Mouse (Mus musculus) hindbrain, postnatal 0 days (tissue): ENCODE measurements around the gene Mn1. TPM values are rescaled to one million over a fixed set of nuclear protein-coding genes. Genes with fewer than 3 reads are reported as not detected.
A peak's percentile ranks its signal among the peaks of the same experiment; 100 is the strongest.

Experiments used
- ATAC-seq: fragments of 200-750 bp; cut with Nextera tagmentation; 2 replicates; pipeline ENCODE4 v1.8.0; 2017; ENCODE audit warnings: mild to moderate bottlenecking, moderate TSS enrichment, moderate library complexity
- DNase-seq: peaks from one replicate; pipeline ENCODE4 v3.0.0-alpha.2; 2015; ENCODE audit warnings: low spot score
- H3K27ac ChIP-seq: fragments of 300-500 bp; sonication (generic); 2 replicates; pipeline ENCODE4 v1.5.1; 2014; ENCODE audit warnings: mild to moderate bottlenecking
- H3K27me3 ChIP-seq: fragments of 300-500 bp; sonication (generic); 2 replicates; pipeline ENCODE4 v1.6.1; 2014; ENCODE audit warnings: low read length, mixed read lengths; ENCODE audit not compliant: insufficient read depth
- H3K36me3 ChIP-seq: fragments of 300-500 bp; sonication (generic); 2 replicates; pipeline ENCODE4 v1.6.1; 2014; ENCODE audit warnings: low read length, mixed read lengths; ENCODE audit not compliant: insufficient read depth
- H3K4me1 ChIP-seq: fragments of 300-500 bp; sonication (generic); 2 replicates; pipeline ENCODE4 v1.6.1; 2014; ENCODE audit warnings: antibody characterized with exemption, low read length, mixed read lengths; ENCODE audit not compliant: insufficient read depth
- H3K4me2 ChIP-seq: fragments of 300-500 bp; sonication (generic); 2 replicates; pipeline ENCODE4 v1.6.1; 2014; ENCODE audit warnings: low read depth, mild to moderate bottlenecking, low read length, moderate library complexity, mixed read lengths
- H3K4me3 ChIP-seq: fragments of 300-500 bp; sonication (generic); 2 replicates; pipeline ENCODE4 v1.5.1; 2014; ENCODE audit warnings: low read length
- H3K9ac ChIP-seq: fragments of 300-500 bp; sonication (generic); replicated peaks from 2 replicates; pipeline ENCODE4 v1.6.1; 2014; ENCODE audit warnings: mild to moderate bottlenecking, low read length, moderate library complexity, mixed read lengths
- H3K9me3 ChIP-seq: fragments of 300-500 bp; sonication (generic); 2 replicates; pipeline ENCODE4 v1.6.1; 2016; ENCODE audit warnings: low read length, mixed read lengths
- CTCF ChIP-seq: IDR thresholded peaks from 2 replicates; pipeline ENCODE4 v1.5.1; 2016; ENCODE audit warnings: antibody characterized with exemption, control low read depth, low read depth
- WGBS: fragments of 180-500 bp; shearing (Covaris S2); extraction: QIAGEN DNeasy Blood & Tissue Kit; methylation state at CpG from one replicate; pipeline ENCODE4 v1.1.7; 2014; 5-methylcytosine and 5-hydroxymethylcytosine counted together
- polyA plus RNA-seq: library from polyadenylated mRNA; unstranded; fragments of >200 nt; fragmentation: Nextera tagmentation; extraction: Ambion mirVana; gene quantifications from 2 replicates; pipeline ENCODE4 v1.2.1, GENCODE M21; 2015
- total RNA-seq: library from RNA; depleted of rRNA; stranded (reverse); fragments of >200 nt; gene quantifications from 2 replicates; pipeline ENCODE4 v1.2.3, GENCODE M21; 2014

Mn1 gene
- total and polyA plus RNA-seq, 2 experiments from 2014 or later, result 32.9 to 71.5 TPM

GRCm38 (mm10) chr5:111417378-111418131 lies 393 bp downstream of the Mn1 start:
- ATAC-seq, result no peak
- Histone ChIP-seq H3K4me3 (peak overlapping the region; percentile 88), H3K27me3 (no peaks in the 10 kb centered on the region), H3K4me2 (peak overlapping the region; percentile 96), H3K9ac (peak overlapping the region; percentile 85), H3K9me3 (no peaks in the 10 kb centered on the region), H3K27ac (peak overlapping the region; percentile 90), H3K4me1 (peaks cover 16% of the 10 kb centered on the region), H3K36me3 (no peaks in the 10 kb centered on the region)
- no peak for TF ChIP-seq CTCF
- WGBS, result 2% methylated on average over 97 of the region's 105 CpGs
- DNase-seq, result no peak

- Histone ChIP-seq H3K4me2 (peak overlapping the region; percentile 96), H3K27me3 (no peaks in the 10 kb centered on the region), H3K36me3 (no peaks in the 10 kb centered on the region), H3K4me3 (peak overlapping the region; percentile 88), H3K4me1 (peaks cover 21% of the 10 kb centered on the region), H3K27ac (peak overlapping the region; percentile 90), H3K9me3 (no peaks in the 10 kb centered on the region), H3K9ac (peak overlapping the region; percentile 85)
- WGBS, result 1% methylated on average over 58 of the region's 63 CpGs
- no peak for TF ChIP-seq CTCF
- ATAC-seq (no peak), DNase-seq (peak; percentile 57)
Observed at GRCm38 (mm10) chr5:111418202-111419120, 1.3 kb downstream of the Mn1 start.

- DNase-seq (peak; percentile 56), ATAC-seq (no peak)
- H3K27me3 ChIP-seq, result no peaks in the 10 kb centered on the region
- 6% methylated on average over 42 of the region's 42 CpGs for WGBS
- H3K9ac ChIP-seq, result peak overlapping the region; percentile 85
- H3K9me3 ChIP-seq, result no peaks in the 10 kb centered on the region
- peak overlapping the region; percentile 88 for H3K4me3 ChIP-seq
- TF ChIP-seq CTCF, result no peak
- peak overlapping the region; percentile 96 for H3K4me2 ChIP-seq
- H3K27ac ChIP-seq, result peak overlapping the region; percentile 90
- H3K4me1 ChIP-seq, result peaks cover 21% of the 10 kb centered on the region
- H3K36me3 ChIP-seq, result no peaks in the 10 kb centered on the region
Observed at GRCm38 (mm10) chr5:111419121-111419881, 2.1 kb downstream of the Mn1 start.

- ATAC-seq (no peak), DNase-seq (peak; percentile 57)
- peak overlapping the region; percentile 96 for H3K4me2 ChIP-seq
- H3K27me3 ChIP-seq, result no peaks in the 10 kb centered on the region
- H3K4me3 ChIP-seq, result peak overlapping the region; percentile 88
- 4% methylated on average over 53 of the region's 56 CpGs for WGBS
- no peaks in the 10 kb centered on the region for H3K9me3 ChIP-seq
- H3K4me1 ChIP-seq, result peaks cover 24% of the 10 kb centered on the region
- peak overlapping the region; percentile 90 for H3K27ac ChIP-seq
- H3K36me3 ChIP-seq, result no peaks in the 10 kb centered on the region
- no peak for TF ChIP-seq CTCF
- peak overlapping the region; percentile 85 for H3K9ac ChIP-seq
Observed at GRCm38 (mm10) chr5:111420011-111420691, 3.0 kb downstream of the Mn1 start.

- Histone ChIP-seq H3K9ac (peak overlapping the region; percentile 85), H3K4me3 (peak overlapping the region; percentile 88), H3K4me1 (peaks cover 24% of the 10 kb centered on the region), H3K9me3 (no peaks in the 10 kb centered on the region), H3K27me3 (no peaks in the 10 kb centered on the region), H3K27ac (peak overlapping the region; percentile 90; the same call in 1 of the 2 replicates), H3K4me2 (peak overlapping the region; percentile 96), H3K36me3 (no peaks in the 10 kb centered on the region)
- ATAC-seq (no peak), DNase-seq (no peak)
- 20% methylated on average over 22 of the region's 22 CpGs for WGBS
- TF ChIP-seq CTCF, result no peak
Observed at GRCm38 (mm10) chr5:111420896-111421295, 3.7 kb downstream of the Mn1 start.

GRCm38 (mm10) chr5:111421424-111421823 lies 4.3 kb downstream of the Mn1 start:
- Histone ChIP-seq H3K9ac (peak overlapping the region; percentile 85), H3K27me3 (no peaks in the 10 kb centered on the region), H3K4me1 (peaks cover 29% of the 10 kb centered on the region), H3K4me2 (peak overlapping the region; percentile 96), H3K4me3 (peak overlapping the region; percentile 88), H3K9me3 (no peaks in the 10 kb centered on the region), H3K36me3 (no peaks in the 10 kb centered on the region), H3K27ac (peak overlapping the region; percentile 27; the same call in 1 of the 2 replicates)
- 25% methylated on average over 15 of the region's 15 CpGs for WGBS
- DNase-seq (no peak), ATAC-seq (no peak)
- no peak for TF ChIP-seq CTCF
